Mouse (Mus musculus) brain, embryonic 18.5 days (tissue): ENCODE results near the gene Ppa2.

Experiments
- DNase-seq: peaks from one replicate; pipeline ENCODE4 v3.0.0-alpha.2; 2012; ENCODE audit warnings: low read depth, low spot score

Ppa2 gene

GRCm38 (mm10) chr3:133309954-133310808 lies at the start of gene Ppa2:
TSS of gene Ppa2 (plus strand) at chr3:133310110.
- DNase-seq: peak; percentile 78

- DNase-seq: no peak
Observed at GRCm38 (mm10) chr3:133271887-133272286, 38.0 kb upstream of the Ppa2 start.

- no peak for DNase-seq
Observed at GRCm38 (mm10) chr3:133284587-133284986, 25.3 kb upstream of the Ppa2 start.

GRCm38 (mm10) chr3:133288795-133289194 lies 21.1 kb upstream of the Ppa2 start:
- no peak for DNase-seq

- DNase-seq: no peak
Observed at GRCm38 (mm10) chr3:133304328-133304727, 5.6 kb upstream of the Ppa2 start.

- no peak for DNase-seq
Observed at GRCm38 (mm10) chr3:133308361-133308760, 1.5 kb upstream of the Ppa2 start.

- DNase-seq: no peak
Observed at GRCm38 (mm10) chr3:133309359-133309758, 551 bp upstream of the Ppa2 start.

- DNase-seq: no peak
Observed at GRCm38 (mm10) chr3:133310809-133311179, 884 bp downstream of the Ppa2 start.

- DNase-seq: no peak
Observed at GRCm38 (mm10) chr3:133312331-133312730, 2.4 kb downstream of the Ppa2 start.

GRCm38 (mm10) chr3:133312850-133313249 lies 2.9 kb downstream of the Ppa2 start:
- DNase-seq: no peak

GRCm38 (mm10) chr3:133313491-133314199 lies 3.7 kb downstream of the Ppa2 start:
- no peak for DNase-seq

- no peak for DNase-seq
Observed at GRCm38 (mm10) chr3:133314475-133314874, 4.6 kb downstream of the Ppa2 start.

GRCm38 (mm10) chr3:133315011-133315410 lies 5.1 kb downstream of the Ppa2 start:
- DNase-seq: no peak

- DNase-seq: no peak
Observed at GRCm38 (mm10) chr3:133315647-133316046, 5.7 kb downstream of the Ppa2 start.

- no peak for DNase-seq
Observed at GRCm38 (mm10) chr3:133317845-133318244, 7.9 kb downstream of the Ppa2 start.

GRCm38 (mm10) chr3:133318596-133318995 lies 8.7 kb downstream of the Ppa2 start:
- DNase-seq: no peak

GRCm38 (mm10) chr3:133319795-133320194 lies 9.9 kb downstream of the Ppa2 start:
- no peak for DNase-seq

- DNase-seq: no peak
Observed at GRCm38 (mm10) chr3:133320313-133320712, 10.4 kb downstream of the Ppa2 start.

GRCm38 (mm10) chr3:133321928-133322327 lies 12.0 kb downstream of the Ppa2 start:
- no peak for DNase-seq

- DNase-seq: no peak
Observed at GRCm38 (mm10) chr3:133322552-133322951, 12.6 kb downstream of the Ppa2 start.

- DNase-seq: no peak
Observed at GRCm38 (mm10) chr3:133325135-133325534, 15.2 kb downstream of the Ppa2 start.

- no peak for DNase-seq
Observed at GRCm38 (mm10) chr3:133328551-133328950, 18.6 kb downstream of the Ppa2 start.

GRCm38 (mm10) chr3:133329406-133329805 lies 19.5 kb downstream of the Ppa2 start:
- DNase-seq: no peak
